Mouse (Mus musculus) erythroblast, embryonic 14.5 days (primary cell): ENCODE results near the gene Lep.

Source experiments
- GATA1 ChIP-seq: IDR thresholded peaks from 2 replicates; pipeline ENCODE4 v1.6.1; 2012; ENCODE audit warnings: low read length, inconsistent platforms, mixed read lengths
- TAL1 ChIP-seq: IDR thresholded peaks from 3 replicates; pipeline ENCODE4 v1.6.1; 2012; ENCODE audit warnings: low read length, inconsistent platforms, mixed read lengths

- TF ChIP-seq GATA1 (no peak), TAL1 (no peak)
Observed at GRCm38 (mm10) chr6:29101248-29101864, 41.3 kb downstream of the Lep start.
